Mouse (Mus musculus): ENCODE results near the gene Etfa. TPM values are rescaled to one million over a fixed set of nuclear protein-coding genes. Genes with fewer than 3 reads are reported as not detected.

Etfa gene
- total RNA-seq, 2 experiments from 2014 or later, result 46.9 to 49.1 TPM

GRCm38 (mm10) chr9:55538377-55538776, 26.3 kb upstream of the Etfa start, which contains the start of gene Isl2:
Gene Isl2 (plus strand): TSS chr9:55538672.
- intact Hi-C loops (cut with DNase I), result loop anchor here (5.0 kb wide), 2 partner anchors 71 to 111 kb away; no protein-coding TSS in a partner anchor
- DNase-seq (ENCODE audit: low spot score in 2 of 2), result no peak

- peak; percentile 60 to 78 for DNase-seq (ENCODE audit: low spot score in 2 of 2)
- intact Hi-C loops (cut with DNase I), result loop anchor here (2.0 to 5.0 kb wide), 3 partner anchors 23 to 109 kb away; partner anchors contain the start of gene Etfa
These were observed 23.9 kb upstream of the Etfa start for GRCm38 (mm10) chr9:55535907-55536306.

GRCm38 (mm10) chr9:55525716-55526115, 13.7 kb upstream of the Etfa start:
- DNase-seq (ENCODE audit: low spot score in 2 of 2), result no peak
- intact Hi-C loops (cut with DNase I), result no loop called here

GRCm38 (mm10) chr9:55511521-55511993, 486 bp downstream of the Etfa start:
- intact Hi-C loops (cut with DNase I), result no loop called here

DNA sequence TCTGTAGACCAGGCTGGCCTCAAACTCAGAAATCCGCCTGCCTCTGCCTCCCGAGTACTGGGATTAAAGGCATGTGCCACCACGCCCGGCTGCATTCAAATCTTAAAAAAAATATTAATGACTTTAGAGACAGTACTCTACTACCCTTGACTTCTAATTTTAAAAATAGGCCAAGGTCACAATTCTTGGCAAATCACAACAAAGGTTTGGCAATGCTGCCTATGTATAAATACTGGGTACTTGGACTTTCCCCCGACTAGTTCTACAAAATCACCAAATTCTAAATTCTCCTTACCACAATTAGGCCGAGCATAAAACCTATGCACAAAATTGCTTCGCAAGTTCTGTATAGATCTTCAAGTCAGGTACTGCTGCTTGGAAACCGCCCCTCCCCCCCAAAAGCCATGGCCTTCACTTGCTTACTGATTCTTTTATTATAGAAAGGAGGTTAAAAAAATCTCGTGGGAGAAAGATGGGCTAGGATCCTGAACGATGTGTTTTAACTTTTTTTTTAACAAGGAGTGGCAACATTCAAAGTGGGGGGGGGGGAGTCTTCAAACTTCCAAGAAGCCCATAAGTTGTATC, 1.3 kb downstream of the Etfa start:
- intact Hi-C loops (cut with DNase I), result no loop called here

More at GRCm38 (mm10) chr9:55511521-55511993, 486 bp downstream of the Etfa start:
- peak in 1 of 2 experiments; percentile 37 for DNase-seq (ENCODE audit: low spot score in 2 of 2)

GRCm38 (mm10) chr9:55509731-55510130, 2.3 kb downstream of the Etfa start:
- intact Hi-C loops (cut with DNase I), result no loop called here

More for the DNA sequence above, 1.3 kb downstream of the Etfa start:
- DNase-seq (ENCODE audit: low spot score in 2 of 2), result no peak

DNA sequence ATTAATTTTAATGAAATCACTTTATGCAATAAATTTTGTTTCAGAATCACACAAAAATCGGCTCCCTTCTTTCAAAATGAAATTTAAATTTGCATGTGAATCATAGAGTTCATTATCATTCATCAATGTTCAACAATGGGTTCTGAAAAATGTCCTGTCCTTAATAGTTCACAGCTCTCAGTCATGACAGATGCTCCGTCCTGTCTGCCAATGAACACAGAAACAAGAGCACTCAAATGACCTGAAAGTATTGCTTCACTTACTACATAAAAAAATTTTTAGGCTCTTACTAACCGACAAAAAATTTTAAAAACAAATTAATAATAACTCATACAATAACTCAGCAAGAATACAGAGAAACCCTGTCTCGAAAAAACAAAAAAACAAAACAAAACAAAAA, 3.3 kb downstream of the Etfa start:
- DNase-seq (ENCODE audit: low spot score in 2 of 2), result no peak
- intact Hi-C loops (cut with DNase I), result no loop called here

More at GRCm38 (mm10) chr9:55509731-55510130, 2.3 kb downstream of the Etfa start:
- DNase-seq (ENCODE audit: low spot score in 2 of 2), result no peak

GRCm38 (mm10) chr9:55507922-55508321, 4.1 kb downstream of the Etfa start:
- DNase-seq (ENCODE audit: low spot score in 2 of 2), result no peak
- intact Hi-C loops (cut with DNase I), result no loop called here

DNA sequence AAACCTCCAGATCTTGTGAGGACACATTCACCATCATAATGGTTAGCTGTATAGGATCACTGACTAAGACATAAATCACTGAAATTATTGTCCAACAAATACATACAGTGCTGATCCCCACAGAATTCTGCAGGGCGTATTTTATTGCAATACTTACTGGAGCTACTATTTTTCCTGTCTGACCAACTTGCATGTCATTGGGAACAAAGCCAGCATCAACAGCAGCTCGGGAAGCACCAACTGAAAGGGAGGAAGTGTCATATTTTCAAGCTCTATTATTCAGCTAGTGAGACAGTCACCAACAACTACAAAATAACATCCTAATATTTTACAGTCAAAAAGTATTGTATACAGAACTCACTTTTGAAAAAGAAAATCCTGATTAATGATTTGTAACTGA, 29.9 kb downstream of the Etfa start:
- DNase-seq (ENCODE audit: low spot score in 2 of 2), result peak in 1 of 2 experiments; percentile 4
- intact Hi-C loops (cut with DNase I), result no loop called here

- DNase-seq (ENCODE audit: low spot score in 2 of 2), result no peak
- intact Hi-C loops (cut with DNase I), result no loop called here
These were observed 33.3 kb downstream of the Etfa start for GRCm38 (mm10) chr9:55478699-55479098.

DNA sequence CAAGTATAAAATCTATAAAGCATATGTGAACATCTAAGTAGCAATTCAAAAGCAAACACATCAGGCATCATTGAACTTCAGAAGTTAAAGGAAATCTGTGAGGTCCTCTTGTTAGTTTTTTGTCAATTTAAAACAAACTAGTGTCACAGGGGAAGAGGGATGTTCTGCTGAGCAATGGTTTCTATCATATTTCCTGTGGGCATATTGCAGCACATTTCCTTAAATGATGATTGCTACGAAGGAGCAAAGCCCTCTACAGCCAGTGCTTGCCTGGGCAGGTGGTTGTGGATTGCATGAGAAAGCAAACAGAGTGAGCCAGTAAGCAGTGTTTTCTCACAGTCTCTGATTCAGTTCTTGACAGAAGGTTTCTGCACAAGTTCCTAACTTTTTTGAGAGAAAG, 36.0 kb downstream of the Etfa start:
- intact Hi-C loops (cut with DNase I), result no loop called here
- no peak for DNase-seq (ENCODE audit: low spot score in 2 of 2)

- DNase-seq (ENCODE audit: low spot score in 2 of 2), result peak in 1 of 2 experiments; percentile 26
- intact Hi-C loops (cut with DNase I), result loop anchor here (5.0 kb wide), 1 partner anchor 69 kb away; the partner anchor contains the start of gene Isl2
These were observed 43.6 kb downstream of the Etfa start for GRCm38 (mm10) chr9:55468397-55468796.

GRCm38 (mm10) chr9:55453366-55453765, 58.7 kb downstream of the Etfa start:
- intact Hi-C loops (cut with DNase I), result no loop called here
- DNase-seq (ENCODE audit: low spot score in 2 of 2), result no peak

DNA sequence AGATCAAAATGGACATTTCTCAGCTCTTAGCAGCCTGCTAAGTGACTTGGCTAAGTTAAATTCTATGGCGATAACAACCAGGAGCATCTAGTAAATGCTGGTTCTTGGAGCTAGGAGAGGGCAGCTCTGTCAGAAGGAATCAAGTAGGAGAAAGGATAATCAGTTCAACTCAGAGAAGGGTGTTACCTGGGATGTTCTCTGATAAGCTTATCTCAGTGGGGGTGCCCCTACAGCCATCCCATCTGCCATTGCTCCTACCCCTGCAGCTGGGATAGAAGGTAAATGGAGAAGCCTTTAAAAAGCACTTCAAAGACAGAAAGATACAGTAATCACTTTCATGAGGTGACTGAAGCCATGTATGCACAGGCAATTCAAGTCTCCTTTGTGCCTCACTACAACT, 59.1 kb downstream of the Etfa start:
- DNase-seq (ENCODE audit: low spot score in 2 of 2), result no peak
- intact Hi-C loops (cut with DNase I), result no loop called here

DNA sequence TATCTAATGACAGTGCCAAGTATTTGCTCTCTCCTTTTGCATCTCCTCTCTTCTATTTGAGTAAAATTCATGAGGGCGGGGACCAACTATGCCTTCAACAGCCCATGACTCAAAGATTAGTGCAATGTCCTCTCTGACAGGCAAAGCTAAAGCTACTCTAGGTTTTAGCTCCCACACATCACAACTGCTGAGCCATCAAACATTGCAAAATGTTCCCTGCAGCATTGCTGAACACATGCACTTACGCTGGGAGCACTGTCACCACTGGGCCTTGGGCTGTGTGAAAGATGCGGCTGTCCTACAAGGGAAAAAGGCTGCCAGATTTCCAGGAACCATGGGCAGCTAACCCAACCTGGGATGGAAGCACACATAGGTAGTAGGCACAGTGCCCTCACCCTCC, 60.6 kb downstream of the Etfa start:
- intact Hi-C loops (cut with DNase I), result no loop called here
- peak in 1 of 2 experiments; percentile 7 for DNase-seq (ENCODE audit: low spot score in 2 of 2)

- intact Hi-C loops (cut with DNase I), result no loop called here
- DNase-seq (ENCODE audit: low spot score in 2 of 2), result no peak
These were observed 62.0 kb downstream of the Etfa start for GRCm38 (mm10) chr9:55450035-55450434.

DNA sequence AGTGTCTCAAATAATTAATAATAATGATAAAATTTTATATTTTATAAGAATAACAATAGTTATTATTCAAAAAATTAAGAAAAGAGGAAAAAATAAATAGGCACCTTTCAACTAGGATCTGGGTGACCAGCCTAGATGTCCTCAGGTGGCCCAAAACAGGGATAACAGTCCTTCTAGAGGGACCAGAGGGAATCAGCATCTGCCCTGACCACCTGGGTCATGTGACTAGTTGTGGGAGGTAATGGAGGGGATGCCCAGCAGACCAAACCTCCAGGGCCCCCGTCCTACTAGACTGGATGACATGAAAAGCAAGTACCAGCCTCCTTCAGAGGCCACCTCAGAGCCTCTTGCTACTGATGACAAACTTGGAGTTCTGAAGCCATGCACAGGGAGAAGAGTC, 62.9 kb downstream of the Etfa start:
- no peak for DNase-seq (ENCODE audit: low spot score in 2 of 2)
- intact Hi-C loops (cut with DNase I), result no loop called here

GRCm38 (mm10) chr9:55447509-55447908, 64.5 kb downstream of the Etfa start:
- intact Hi-C loops (cut with DNase I), result no loop called here
- DNase-seq (ENCODE audit: low spot score in 2 of 2), result no peak

GRCm38 (mm10) chr9:55439206-55439780, 72.8 kb downstream of the Etfa start:
- DNase-seq (ENCODE audit: low spot score in 2 of 2), result no peak
- intact Hi-C loops (cut with DNase I), result no loop called here

- DNase-seq (ENCODE audit: low spot score in 2 of 2), result no peak
- intact Hi-C loops (cut with DNase I), result no loop called here
These were observed 73.6 kb downstream of the Etfa start for GRCm38 (mm10) chr9:55438433-55438832.

DNA sequence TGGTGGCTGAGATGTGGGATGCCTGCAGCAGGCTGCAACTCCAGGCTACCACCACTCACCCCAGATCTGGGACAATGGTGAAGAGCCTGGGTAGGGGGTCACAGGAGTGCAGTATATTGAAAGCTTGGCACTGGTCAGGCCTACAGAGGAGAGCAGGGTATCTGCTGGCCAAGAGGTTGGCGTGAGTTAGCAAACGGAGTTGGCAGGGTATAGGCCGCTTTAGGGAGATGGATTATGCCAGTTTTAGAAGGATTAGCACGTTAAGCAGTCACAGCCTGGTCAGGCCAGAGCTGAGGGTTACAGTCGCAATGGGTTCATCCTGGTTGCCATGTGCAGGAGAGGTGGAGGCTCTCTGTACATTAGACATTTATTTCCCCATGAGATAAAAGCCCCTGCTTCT, 78.2 kb downstream of the Etfa start:
- intact Hi-C loops (cut with DNase I), result no loop called here
- DNase-seq (ENCODE audit: low spot score in 2 of 2), result no peak

All from left cerebral cortex, postnatal 14 days (tissue).